In the genomic region with DNA sequence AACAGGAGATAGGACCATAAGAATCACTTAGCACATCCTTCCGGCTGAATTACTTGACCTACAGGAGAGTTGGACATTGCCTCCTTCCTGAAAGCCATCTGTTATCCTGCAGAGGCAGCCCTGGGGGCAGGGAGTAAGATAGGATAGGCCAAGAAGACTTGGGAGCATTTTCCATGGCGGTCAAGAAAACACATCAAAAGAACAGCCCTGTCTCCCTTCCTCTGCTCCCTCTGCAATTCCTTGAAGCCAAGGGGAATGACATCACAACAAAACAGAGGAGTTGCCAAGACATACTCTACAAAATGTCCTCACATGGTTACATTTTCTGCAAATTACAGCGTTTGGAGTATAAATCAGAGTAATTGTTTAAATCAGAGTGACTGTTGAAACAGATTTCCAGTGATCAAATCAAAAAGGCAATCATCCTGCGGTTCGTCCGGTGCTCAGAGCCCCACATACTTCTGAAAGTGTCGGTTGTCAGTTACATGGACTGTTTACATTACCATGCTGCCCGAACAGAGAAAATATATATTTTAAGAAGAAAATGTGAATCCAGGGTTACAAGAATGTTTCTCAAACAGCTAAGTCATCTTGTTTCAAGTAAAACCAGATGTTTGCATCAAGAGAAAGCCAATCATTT, we compare ENCODE assay signal across 20 mouse cellular contexts.
"Had no signal": no experiment of that assay in that cellular context is flagged by ENCODE, and none has a peak within 500 bp of the region (broad histone marks: within the 10 kb centered on the region; RNA-seq: fewer than 3 reads in every experiment).

No protein-coding gene starts in this region.

- H3K27ac ChIP-seq: kidney, embryonic 15.5 days; layer of hippocampus, adult 2 months; left cerebral cortex, adult 2 months; liver, embryonic 13.5 days; macrophage; midbrain, embryonic 12.5 days; midbrain, embryonic 15.5 days; neural tube, embryonic 12.5 days; neural tube, embryonic 15.5 days; stomach, postnatal 0 days had no signal

- H3K4me1 ChIP-seq: kidney, embryonic 15.5 days; liver, embryonic 13.5 days; midbrain, embryonic 12.5 days; midbrain, embryonic 15.5 days; neural tube, embryonic 12.5 days; neural tube, embryonic 15.5 days had no signal

- H3K36me3 ChIP-seq: kidney, embryonic 15.5 days; liver, embryonic 13.5 days; midbrain, embryonic 12.5 days; midbrain, embryonic 15.5 days; neural tube, embryonic 12.5 days; neural tube, embryonic 15.5 days had no signal

- H3K4me3 ChIP-seq: kidney, embryonic 15.5 days; layer of hippocampus, adult 2 months; left cerebral cortex, adult 2 months; liver, embryonic 13.5 days; midbrain, embryonic 12.5 days; midbrain, embryonic 15.5 days; neural tube, embryonic 12.5 days; neural tube, embryonic 15.5 days had no signal

- H3K27me3 ChIP-seq: kidney, embryonic 15.5 days; liver, embryonic 13.5 days; midbrain, embryonic 12.5 days; midbrain, embryonic 15.5 days; neural tube, embryonic 12.5 days; neural tube, embryonic 15.5 days had no signal

- ATAC-seq: lung, postnatal 0 days; midbrain, embryonic 15.5 days had no signal

- H3K9ac ChIP-seq: kidney, embryonic 15.5 days; liver, embryonic 13.5 days; lung, embryonic 14.5 days; midbrain, embryonic 12.5 days; midbrain, embryonic 15.5 days; neural tube, embryonic 12.5 days; neural tube, embryonic 15.5 days had no signal

- DNase-seq: kidney, postnatal 25 days; layer of hippocampus, adult 9-11 months; liver, embryonic 13.5 days; lung, embryonic 14.5 days; right cerebral cortex, adult 18-20 months; right cerebral cortex, postnatal 14 days; right cerebral cortex, postnatal 4 days; thymus, adult 2 months; thymus, postnatal 14 days; thymus, postnatal 4 days had no signal

- H3K4me2 ChIP-seq: kidney, embryonic 15.5 days; liver, embryonic 13.5 days; lung, embryonic 14.5 days; midbrain, embryonic 12.5 days; midbrain, embryonic 15.5 days; neural tube, embryonic 12.5 days; neural tube, embryonic 15.5 days had no signal

- H3K9me3 ChIP-seq: kidney, embryonic 15.5 days; liver, embryonic 13.5 days; midbrain, embryonic 12.5 days; midbrain, embryonic 15.5 days; neural tube, embryonic 12.5 days; neural tube, embryonic 15.5 days had no signal
